Mouse (Mus musculus) embryonic fibroblast, embryonic 13.5 days (primary cell): ENCODE measurements around the gene Hdac8.

ENCODE experiments used
- CTCF ChIP-seq: IDR thresholded peaks from 2 replicates; pipeline ENCODE4 v1.5.1; 2011; ENCODE audit warnings: mild to moderate bottlenecking, control low read depth, low read length, moderate library complexity, borderline replicate concordance; ENCODE audit not compliant: insufficient read depth
- POLR2A ChIP-seq: IDR thresholded peaks from 2 replicates; pipeline ENCODE4 v1.6.1; 2011; ENCODE audit warnings: low read depth, mild to moderate bottlenecking, control low read depth, low read length, moderate library complexity

DNA sequence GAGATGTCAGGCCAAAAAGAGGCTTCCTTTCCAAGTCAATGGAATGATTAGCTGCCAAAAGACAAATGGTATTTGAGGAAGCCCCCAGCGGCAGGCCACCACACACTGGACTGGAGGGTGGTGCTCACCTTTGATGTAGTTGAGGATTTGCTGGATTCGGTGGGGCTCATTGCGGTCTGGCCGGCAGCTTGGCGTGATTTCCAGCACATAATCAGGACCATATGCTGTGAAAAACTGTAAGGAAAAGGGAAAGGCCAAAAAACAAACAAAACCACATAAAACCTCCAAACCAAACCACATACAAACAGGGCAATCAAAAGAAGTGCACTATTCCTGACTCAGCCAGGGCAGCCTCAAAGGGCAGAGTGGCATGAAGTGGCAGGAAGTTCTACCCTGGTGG lies 197.6 kb downstream of the Hdac8 start:
- TF ChIP-seq CTCF (no peak), POLR2A (no peak)
